Mouse (Mus musculus) 3134 (cell line): Measurements from ENCODE around the gene Cobll1.

ENCODE experiments used
- DNase-seq: peaks from one replicate; pipeline ENCODE4 v3.0.0-alpha.2; 2011; ENCODE audit warnings: low spot score; ENCODE audit not compliant: insufficient read length; ENCODE audit errors: extremely low read depth

The Cobll1 gene

GRCm38 (mm10) chr2:65237610-65238170 is 1.5 kb downstream of the Cobll1 start:
- peak; percentile 78 for DNase-seq

GRCm38 (mm10) chr2:65237116-65237515 is 2.1 kb downstream of the Cobll1 start:
- peak; percentile 46 for DNase-seq

GRCm38 (mm10) chr2:65236644-65237043 is 2.6 kb downstream of the Cobll1 start:
- no peak for DNase-seq

GRCm38 (mm10) chr2:65232756-65233535 is 6.3 kb downstream of the Cobll1 start:
- DNase-seq = no peak

GRCm38 (mm10) chr2:65228426-65228825 is 10.8 kb downstream of the Cobll1 start:
- no peak for DNase-seq

GRCm38 (mm10) chr2:65227898-65228290 is 11.3 kb downstream of the Cobll1 start:
- no peak for DNase-seq

- peak; percentile 73 for DNase-seq
These were observed 11.9 kb downstream of the Cobll1 start for GRCm38 (mm10) chr2:65227154-65227897.

- DNase-seq = no peak
These were observed 12.7 kb downstream of the Cobll1 start for GRCm38 (mm10) chr2:65226494-65226893.

GRCm38 (mm10) chr2:65223956-65224735 is 15.1 kb downstream of the Cobll1 start:
- no peak for DNase-seq

- peak; percentile 57 for DNase-seq
These were observed 16.2 kb downstream of the Cobll1 start for GRCm38 (mm10) chr2:65223012-65223411.

- DNase-seq = no peak
These were observed 17.6 kb downstream of the Cobll1 start for GRCm38 (mm10) chr2:65221646-65222045.

GRCm38 (mm10) chr2:65220563-65220962 is 18.6 kb downstream of the Cobll1 start:
- peak; percentile 50 for DNase-seq

GRCm38 (mm10) chr2:65219375-65220135 is 19.6 kb downstream of the Cobll1 start:
- DNase-seq = no peak

- DNase-seq = peak; percentile 76
These were observed 20.9 kb downstream of the Cobll1 start for GRCm38 (mm10) chr2:65218318-65218717.

- DNase-seq = no peak
These were observed 21.5 kb downstream of the Cobll1 start for GRCm38 (mm10) chr2:65217677-65218076.

- DNase-seq = no peak
These were observed 23.0 kb downstream of the Cobll1 start for GRCm38 (mm10) chr2:65216163-65216562.

GRCm38 (mm10) chr2:65214556-65214955 is 24.6 kb downstream of the Cobll1 start:
- no peak for DNase-seq

GRCm38 (mm10) chr2:65213675-65214074 is 25.5 kb downstream of the Cobll1 start:
- no peak for DNase-seq

GRCm38 (mm10) chr2:65211620-65212019 is 27.6 kb downstream of the Cobll1 start:
- no peak for DNase-seq

GRCm38 (mm10) chr2:65207750-65208149 is 31.5 kb downstream of the Cobll1 start:
- no peak for DNase-seq
